Mouse (Mus musculus): ENCODE measurements around the gene Dctpp1. TPM values are rescaled to one million over a fixed set of nuclear protein-coding genes. Genes with fewer than 3 reads are reported as not detected.

Gene Dctpp1
- polyA plus RNA-seq (2015; fragmentation: Illumina TruSeq; extraction: RNeasy Lipid Tissue Mini Kit (QIAGEN cat#74804); ENCODE audit: insufficient read depth, low read depth, low replicate concordance), result 12.0 TPM

GRCm38 (mm10) chr7:127260309-127261111, at the start of gene Dctpp1:
Gene Dctpp1, minus strand, starts transcription at chr7:127260709.

GRCm38 (mm10) chr7:127296098-127296497, 35.6 kb upstream of the Dctpp1 start, which contains the start of gene Itgal:
Gene Itgal, plus strand, starts transcription at chr7:127296260.

DNA sequence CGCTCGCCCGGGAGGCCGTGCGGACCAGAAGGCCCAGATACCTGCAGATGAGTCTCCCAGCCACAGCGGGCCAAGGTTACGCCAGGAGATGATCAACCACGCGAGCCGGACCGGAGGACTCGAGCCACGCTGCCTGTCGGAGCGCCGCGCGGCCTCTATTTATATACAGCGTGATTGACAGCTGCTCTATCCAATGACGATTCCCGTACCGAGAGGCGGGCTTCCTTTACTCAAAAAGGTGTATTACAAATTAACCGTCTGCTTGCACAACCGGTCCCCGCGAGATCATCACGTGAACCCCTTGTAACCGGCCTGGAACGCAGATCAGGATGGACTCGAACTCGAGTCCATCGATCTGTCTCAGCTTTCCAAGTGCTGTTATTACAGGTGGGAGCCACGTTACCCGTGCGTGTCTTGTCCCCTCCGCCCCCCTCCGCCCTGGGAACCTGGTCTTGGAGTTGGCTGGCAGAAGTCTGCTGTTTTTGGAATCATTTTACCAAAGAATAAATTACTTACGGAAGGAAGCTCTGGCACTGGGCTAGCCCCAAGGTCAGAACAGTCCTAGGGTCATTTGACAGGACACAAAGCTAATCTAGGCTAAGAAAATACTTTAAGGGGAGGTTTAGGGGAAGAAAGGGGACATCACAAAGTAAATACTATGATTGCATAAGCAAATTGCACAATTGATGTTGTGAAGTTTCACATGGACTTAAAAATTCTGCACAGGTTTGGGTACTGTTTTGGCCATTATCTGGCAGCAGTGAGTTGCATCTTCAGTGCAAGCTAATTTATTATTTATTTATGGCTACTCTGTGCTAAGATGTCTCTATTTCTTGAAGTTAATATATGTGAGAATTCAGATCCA, 13.6 kb upstream of the Dctpp1 start, which contains the start of gene Sephs2:
Gene Sephs2, minus strand, starts transcription at position 131 of the 865 bp plus-strand sequence.

GRCm38 (mm10) chr7:127243870-127244657, 16.4 kb downstream of the Dctpp1 start, which contains the start of gene Zfp771:
Gene Zfp771, plus strand, starts transcription at chr7:127244274.

GRCm38 (mm10) chr7:127232622-127233367, 27.7 kb downstream of the Dctpp1 start, which contains the start of the genes Zfp553 and Sept1:
Gene Zfp553, plus strand, starts transcription at chr7:127233061.
Gene Sept1, minus strand, starts transcription at chr7:127233130.

GRCm38 (mm10) chr7:127208553-127209438, 51.7 kb downstream of the Dctpp1 start, which contains the start of gene Mylpf:
Gene Mylpf, plus strand, starts transcription at chr7:127208890.

GRCm38 (mm10) chr7:127208295-127208552, 52.3 kb downstream of the Dctpp1 start, which contains the start of gene Tbc1d10b:
Gene Tbc1d10b, minus strand, starts transcription at chr7:127208468.

Other genes with a start within 250 kb of the Dctpp1 start
- 10.7 TPM for gene Mvp, start 246.1 kb downstream of the Dctpp1 start, polyA plus RNA-seq (2015; fragmentation: Illumina TruSeq; extraction: RNeasy Lipid Tissue Mini Kit (QIAGEN cat#74804); ENCODE audit: insufficient read depth, low read depth, low replicate concordance)
- not detected for gene Pagr1b, start 244.2 kb downstream of the Dctpp1 start, polyA plus RNA-seq (2015; fragmentation: Illumina TruSeq; extraction: RNeasy Lipid Tissue Mini Kit (QIAGEN cat#74804); ENCODE audit: insufficient read depth, low read depth, low replicate concordance)
- gene Pagr1a, start 243.4 kb downstream of the Dctpp1 start, polyA plus RNA-seq (2015; fragmentation: Illumina TruSeq; extraction: RNeasy Lipid Tissue Mini Kit (QIAGEN cat#74804); ENCODE audit: insufficient read depth, low read depth, low replicate concordance), result 17.2 TPM
- 3.3 TPM for gene Gm42742, start 239.6 kb downstream of the Dctpp1 start, polyA plus RNA-seq (2015; fragmentation: Illumina TruSeq; extraction: RNeasy Lipid Tissue Mini Kit (QIAGEN cat#74804); ENCODE audit: insufficient read depth, low read depth, low replicate concordance)
- 0.76 TPM for gene Prrt2, start 239.5 kb downstream of the Dctpp1 start, polyA plus RNA-seq (2015; fragmentation: Illumina TruSeq; extraction: RNeasy Lipid Tissue Mini Kit (QIAGEN cat#74804); ENCODE audit: insufficient read depth, low read depth, low replicate concordance)
- 33.7 TPM for gene Maz, start 233.7 kb downstream of the Dctpp1 start, polyA plus RNA-seq (2015; fragmentation: Illumina TruSeq; extraction: RNeasy Lipid Tissue Mini Kit (QIAGEN cat#74804); ENCODE audit: insufficient read depth, low read depth, low replicate concordance)
- 0.39 TPM for gene Kif22, start 218.2 kb downstream of the Dctpp1 start, polyA plus RNA-seq (2015; fragmentation: Illumina TruSeq; extraction: RNeasy Lipid Tissue Mini Kit (QIAGEN cat#74804); ENCODE audit: insufficient read depth, low read depth, low replicate concordance)
- 25,813 TPM for gene Zg16, start 173.4 kb downstream of the Dctpp1 start, polyA plus RNA-seq (2015; fragmentation: Illumina TruSeq; extraction: RNeasy Lipid Tissue Mini Kit (QIAGEN cat#74804); ENCODE audit: insufficient read depth, low read depth, low replicate concordance)
- 2.4 TPM for gene AI467606, start 169.3 kb downstream of the Dctpp1 start, polyA plus RNA-seq (2015; fragmentation: Illumina TruSeq; extraction: RNeasy Lipid Tissue Mini Kit (QIAGEN cat#74804); ENCODE audit: insufficient read depth, low read depth, low replicate concordance)
- 0.54 TPM for gene Qprt, start 138.5 kb downstream of the Dctpp1 start, polyA plus RNA-seq (2015; fragmentation: Illumina TruSeq; extraction: RNeasy Lipid Tissue Mini Kit (QIAGEN cat#74804); ENCODE audit: insufficient read depth, low read depth, low replicate concordance)
- 0.24 TPM for gene Spn, start 122.9 kb downstream of the Dctpp1 start, polyA plus RNA-seq (2015; fragmentation: Illumina TruSeq; extraction: RNeasy Lipid Tissue Mini Kit (QIAGEN cat#74804); ENCODE audit: insufficient read depth, low read depth, low replicate concordance)
- gene Cd2bp2, start 64.7 kb downstream of the Dctpp1 start, polyA plus RNA-seq (2015; fragmentation: Illumina TruSeq; extraction: RNeasy Lipid Tissue Mini Kit (QIAGEN cat#74804); ENCODE audit: insufficient read depth, low read depth, low replicate concordance), result 10.8 TPM
- 7.0 TPM for gene Tbc1d10b, start 52.2 kb downstream of the Dctpp1 start, polyA plus RNA-seq (2015; fragmentation: Illumina TruSeq; extraction: RNeasy Lipid Tissue Mini Kit (QIAGEN cat#74804); ENCODE audit: insufficient read depth, low read depth, low replicate concordance)
- 1.5 TPM for gene Mylpf, start 51.8 kb downstream of the Dctpp1 start, polyA plus RNA-seq (2015; fragmentation: Illumina TruSeq; extraction: RNeasy Lipid Tissue Mini Kit (QIAGEN cat#74804); ENCODE audit: insufficient read depth, low read depth, low replicate concordance)
- 2.2 TPM for gene Zfp553, start 27.6 kb downstream of the Dctpp1 start, polyA plus RNA-seq (2015; fragmentation: Illumina TruSeq; extraction: RNeasy Lipid Tissue Mini Kit (QIAGEN cat#74804); ENCODE audit: insufficient read depth, low read depth, low replicate concordance)
- 2.8 TPM for gene Sept1, start 27.6 kb downstream of the Dctpp1 start, polyA plus RNA-seq (2015; fragmentation: Illumina TruSeq; extraction: RNeasy Lipid Tissue Mini Kit (QIAGEN cat#74804); ENCODE audit: insufficient read depth, low read depth, low replicate concordance)
- 8.5 TPM for gene Zfp771, start 16.4 kb downstream of the Dctpp1 start, polyA plus RNA-seq (2015; fragmentation: Illumina TruSeq; extraction: RNeasy Lipid Tissue Mini Kit (QIAGEN cat#74804); ENCODE audit: insufficient read depth, low read depth, low replicate concordance)
- gene Sephs2, start 13.3 kb upstream of the Dctpp1 start, polyA plus RNA-seq (2015; fragmentation: Illumina TruSeq; extraction: RNeasy Lipid Tissue Mini Kit (QIAGEN cat#74804); ENCODE audit: insufficient read depth, low read depth, low replicate concordance), result 21.0 TPM
- gene Itgal, start 35.6 kb upstream of the Dctpp1 start, polyA plus RNA-seq (2015; fragmentation: Illumina TruSeq; extraction: RNeasy Lipid Tissue Mini Kit (QIAGEN cat#74804); ENCODE audit: insufficient read depth, low read depth, low replicate concordance), result 0.55 TPM
- gene Zfp768, start 84.9 kb upstream of the Dctpp1 start, polyA plus RNA-seq (2015; fragmentation: Illumina TruSeq; extraction: RNeasy Lipid Tissue Mini Kit (QIAGEN cat#74804); ENCODE audit: insufficient read depth, low read depth, low replicate concordance), result 4.1 TPM
- 1.6 TPM for gene Zfp747, start 115.3 kb upstream of the Dctpp1 start, polyA plus RNA-seq (2015; fragmentation: Illumina TruSeq; extraction: RNeasy Lipid Tissue Mini Kit (QIAGEN cat#74804); ENCODE audit: insufficient read depth, low read depth, low replicate concordance)
- 0.54 TPM for gene 9130019O22Rik, start 126.5 kb upstream of the Dctpp1 start, polyA plus RNA-seq (2015; fragmentation: Illumina TruSeq; extraction: RNeasy Lipid Tissue Mini Kit (QIAGEN cat#74804); ENCODE audit: insufficient read depth, low read depth, low replicate concordance)
- gene E430018J23Rik, start 132.9 kb upstream of the Dctpp1 start, polyA plus RNA-seq (2015; fragmentation: Illumina TruSeq; extraction: RNeasy Lipid Tissue Mini Kit (QIAGEN cat#74804); ENCODE audit: insufficient read depth, low read depth, low replicate concordance), result 1.1 TPM
- 3.5 TPM for gene Zfp764, start 146.1 kb upstream of the Dctpp1 start, polyA plus RNA-seq (2015; fragmentation: Illumina TruSeq; extraction: RNeasy Lipid Tissue Mini Kit (QIAGEN cat#74804); ENCODE audit: insufficient read depth, low read depth, low replicate concordance)
- gene Zfp688, start 161.4 kb upstream of the Dctpp1 start, polyA plus RNA-seq (2015; fragmentation: Illumina TruSeq; extraction: RNeasy Lipid Tissue Mini Kit (QIAGEN cat#74804); ENCODE audit: insufficient read depth, low read depth, low replicate concordance), result 6.0 TPM
- 1.1 TPM for gene Zfp689, start 188.4 kb upstream of the Dctpp1 start, polyA plus RNA-seq (2015; fragmentation: Illumina TruSeq; extraction: RNeasy Lipid Tissue Mini Kit (QIAGEN cat#74804); ENCODE audit: insufficient read depth, low read depth, low replicate concordance)
- gene Prr14, start 198.9 kb upstream of the Dctpp1 start, polyA plus RNA-seq (2015; fragmentation: Illumina TruSeq; extraction: RNeasy Lipid Tissue Mini Kit (QIAGEN cat#74804); ENCODE audit: insufficient read depth, low read depth, low replicate concordance), result 21.0 TPM
- 18.9 TPM for gene Fbrs, start 218.5 kb upstream of the Dctpp1 start, polyA plus RNA-seq (2015; fragmentation: Illumina TruSeq; extraction: RNeasy Lipid Tissue Mini Kit (QIAGEN cat#74804); ENCODE audit: insufficient read depth, low read depth, low replicate concordance)

Measured in pancreas, adult 10 weeks (tissue).